Mouse (Mus musculus) Patski (cell line): ENCODE data around the gene Sh3bp4. TPM values are rescaled to one million over a fixed set of nuclear protein-coding genes. Genes with fewer than 3 reads are reported as not detected.

Experiments used
- ATAC-seq: fragments of 100-300 bp; one replicate; pipeline ENCODE4 v1.8.0; 2021
- CTCF ChIA-PET: fragments of 350-600 bp; sonication (Branson Sonifier 250); formaldehyde crosslinking; loops from one replicate; lab custom pipeline; 2022; ENCODE audit warnings: inconsistent platforms; lab: Charles Lee
- POLR2A ChIA-PET: fragments of 350-600 bp; sonication (Branson Sonifier 250); formaldehyde crosslinking; loops from one replicate; lab custom pipeline; 2022; ENCODE audit warnings: antibody characterized with exemption, inconsistent platforms; lab: Charles Lee
- DNase-seq: peaks from one replicate; pipeline ENCODE4 v3.0.0-alpha.2; 2011; ENCODE audit warnings: low read depth, low spot score
- H3K27me3 ChIP-seq: fragments of 371-371 bp; one replicate; pipeline ENCODE4 v1.5.1; 2021
- CTCF ChIP-seq: fragments of 100-300 bp; IDR thresholded peaks from one replicate; pipeline ENCODE4 v1.5.1; 2021
- in situ Hi-C: fragments of 300-500 bp; cut with MboI; formaldehyde crosslinking; loops from 3 replicates; pipeline ENCODE4 v1.11.1; 2018; ENCODE audit warnings: low pct_unique_long_range_greater_than_20kb, mixed read lengths
- polyA plus RNA-seq: library from polyadenylated mRNA; unstranded; gene quantifications from one replicate; pipeline ENCODE4 v1.2.3, GENCODE M21; 2021

Sh3bp4 gene
- polyA plus RNA-seq, 1 experiment from 2014 or later, result 87.8 TPM

DNA sequence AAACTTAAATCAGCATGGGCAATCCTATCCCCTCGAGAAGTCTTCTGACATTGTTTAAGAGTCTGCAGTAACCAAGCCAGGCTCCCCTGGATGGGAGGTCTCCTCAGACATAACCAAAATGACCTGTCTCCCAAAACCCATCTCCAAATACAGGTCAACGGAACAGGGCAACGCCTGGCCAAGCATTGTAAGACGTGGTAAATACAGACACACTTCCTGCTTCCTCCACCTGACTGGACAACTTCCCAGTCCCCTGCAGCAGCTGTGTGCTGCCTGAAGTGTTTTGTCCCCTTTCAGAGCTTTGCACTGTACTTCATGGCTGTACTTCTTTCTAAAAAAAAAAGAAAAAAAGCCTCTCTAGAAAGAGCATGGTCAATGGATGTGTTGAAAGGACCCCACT, 28.1 kb upstream of the Sh3bp4 start:
- in situ Hi-C loops, result no loop called here
- no peak for TF ChIP-seq CTCF
- DNase-seq (no peak), ATAC-seq (no peak)
- no peaks in the 10 kb centered on the region for H3K27me3 ChIP-seq
- ChIA-PET POLR2A (interaction anchor here (1.1 kb wide), 1 partner anchor 29 kb away, joined by 4 read pairs; no protein-coding TSS in a partner anchor), CTCF (no interaction called here)

GRCm38 (mm10) chr1:89042956-89043355, 27.3 kb upstream of the Sh3bp4 start:
- in situ Hi-C loops, result no loop called here
- DNase-seq (no peak), ATAC-seq (no peak)
- no peaks in the 10 kb centered on the region for H3K27me3 ChIP-seq
- POLR2A ChIA-PET, result no interaction called here
- no peak for TF ChIP-seq CTCF
- CTCF ChIA-PET, result interaction anchor here (1.4 kb wide), 1 partner anchor 12 kb away, joined by 3 read pairs; no protein-coding TSS in a partner anchor

- in situ Hi-C loops, result no loop called here
- ChIA-PET POLR2A (no interaction called here), CTCF (interaction anchor here (1.8 kb wide), 1 partner anchor 20 kb away, joined by 4 read pairs; no protein-coding TSS in a partner anchor)
- ATAC-seq (no peak), DNase-seq (no peak)
- no peaks in the 10 kb centered on the region for H3K27me3 ChIP-seq
- TF ChIP-seq CTCF, result no peak
These were observed 24.8 kb upstream of the Sh3bp4 start for GRCm38 (mm10) chr1:89045403-89045802.

DNA sequence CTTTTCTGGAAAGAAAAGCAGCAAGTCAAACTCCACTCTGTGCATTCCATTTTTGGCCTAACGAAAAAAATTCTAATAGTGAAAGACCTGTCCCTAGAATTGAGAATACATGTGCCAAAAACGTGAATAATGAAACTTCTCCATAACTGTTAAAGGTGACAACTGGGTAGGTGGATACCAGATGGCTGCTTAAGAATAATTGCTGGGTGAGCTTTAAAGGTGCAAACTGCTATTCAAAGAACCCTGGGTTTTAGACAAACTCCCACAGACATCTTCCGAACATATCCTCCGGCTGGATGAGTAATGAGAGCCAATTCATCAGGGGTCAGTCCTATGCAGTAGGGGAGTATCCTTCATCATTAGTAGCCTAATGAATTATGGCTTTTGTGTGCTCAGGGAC, 20.7 kb upstream of the Sh3bp4 start:
- ChIA-PET CTCF (interaction anchor here (0.9 to 2.4 kb wide), 4 partner anchors 8 to 63 kb away, joined by 3 to 11 read pairs (median 4); no protein-coding TSS in a partner anchor), POLR2A (no interaction called here)
- DNase-seq (no peak), ATAC-seq (no peak)
- TF ChIP-seq CTCF, result no peak
- H3K27me3 ChIP-seq, result no peaks in the 10 kb centered on the region
- in situ Hi-C loops, result no loop called here

- POLR2A ChIA-PET, result no interaction called here
- TF ChIP-seq CTCF, result no peak
- no peaks in the 10 kb centered on the region for H3K27me3 ChIP-seq
- in situ Hi-C loops, result no loop called here
- no peak for ATAC-seq
- no peak for DNase-seq
- CTCF ChIA-PET, result interaction anchor here (1.0 to 1.6 kb wide), 2 partner anchors 12 to 24 kb away, joined by 3 to 4 read pairs; no protein-coding TSS in a partner anchor
These were observed 14.0 kb upstream of the Sh3bp4 start for GRCm38 (mm10) chr1:89056175-89056574.

DNA sequence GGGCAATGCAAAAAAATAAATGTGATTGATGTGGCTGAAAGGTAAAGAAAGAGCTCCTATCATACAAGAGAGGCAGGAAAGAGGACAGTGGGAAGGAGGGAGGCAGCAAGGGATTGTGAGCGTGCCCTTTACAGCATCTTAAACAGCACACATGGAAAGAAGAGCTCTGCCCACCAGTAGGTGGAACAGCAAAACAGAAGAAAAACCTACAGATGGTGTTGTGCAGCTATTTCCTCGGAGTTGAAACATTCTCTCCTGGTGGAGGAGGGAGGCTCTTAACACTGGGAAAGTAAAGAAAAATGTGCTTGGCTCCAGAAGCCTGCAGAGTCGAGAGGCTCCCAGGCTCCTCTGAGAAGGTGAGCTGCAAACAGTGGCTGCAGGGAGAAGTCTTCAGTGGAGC, 12.8 kb upstream of the Sh3bp4 start:
- POLR2A ChIA-PET, result interaction anchor here (0.6 kb wide), 1 partner anchor 89 kb away, joined by 4 read pairs; no protein-coding TSS in a partner anchor
- no peak for TF ChIP-seq CTCF
- DNase-seq, result no peak
- in situ Hi-C loops, result no loop called here
- no peaks in the 10 kb centered on the region for H3K27me3 ChIP-seq
- CTCF ChIA-PET, result interaction anchor here (0.8 to 1.6 kb wide), 4 partner anchors 9 to 306 kb away, joined by 3 to 4 read pairs (median 4); no protein-coding TSS in a partner anchor
- no peak for ATAC-seq

DNA sequence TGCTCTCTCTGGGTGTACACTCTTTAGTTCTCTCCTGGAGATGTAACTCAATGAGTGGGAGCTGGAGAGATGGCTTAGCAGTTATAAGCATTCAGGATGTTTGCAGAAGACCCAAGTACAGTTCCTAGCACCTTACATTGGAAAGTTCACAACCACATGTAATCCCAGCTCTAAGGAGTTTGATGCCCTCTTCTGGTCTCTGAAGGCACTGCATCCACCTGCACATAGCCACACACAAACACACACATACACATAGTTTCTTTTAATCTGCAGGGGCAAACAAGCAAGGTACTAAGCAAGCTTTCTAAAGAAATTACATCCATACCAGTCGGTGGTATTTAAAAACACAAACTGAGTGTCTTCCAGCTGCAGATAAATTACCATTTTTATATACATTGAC, 12.2 kb upstream of the Sh3bp4 start:
- ATAC-seq (no peak), DNase-seq (no peak)
- POLR2A ChIA-PET, result no interaction called here
- peak; percentile 68 for TF ChIP-seq CTCF
- CTCF ChIA-PET, result interaction anchor here (0.8 to 1.6 kb wide), 4 partner anchors 9 to 306 kb away, joined by 3 to 4 read pairs (median 4); no protein-coding TSS in a partner anchor
- in situ Hi-C loops, result no loop called here
- no peaks in the 10 kb centered on the region for H3K27me3 ChIP-seq

DNA sequence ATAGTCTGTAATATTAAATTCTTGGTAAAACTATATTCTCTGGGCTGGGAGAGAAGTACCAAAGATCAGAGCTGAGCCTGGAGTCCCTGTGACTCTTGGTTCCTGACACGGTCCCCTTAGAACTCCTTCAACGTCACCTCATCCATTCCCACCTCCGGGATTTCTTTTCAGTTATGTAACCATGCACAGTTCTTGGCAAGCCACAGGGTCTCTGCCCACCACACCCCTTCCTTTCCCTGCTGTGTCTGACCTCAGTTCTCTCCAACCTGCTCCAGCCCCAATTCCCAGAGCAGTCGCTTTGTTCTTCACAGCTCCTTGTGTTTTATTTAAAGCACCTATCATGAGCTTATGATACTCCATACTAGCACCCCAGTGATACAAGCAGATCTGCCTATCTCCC, 7.2 kb upstream of the Sh3bp4 start:
- TF ChIP-seq CTCF, result no peak
- in situ Hi-C loops, result no loop called here
- ATAC-seq (no peak), DNase-seq (no peak)
- H3K27me3 ChIP-seq, result no peaks in the 10 kb centered on the region
- POLR2A ChIA-PET, result no interaction called here
- CTCF ChIA-PET, result no interaction called here

DNA sequence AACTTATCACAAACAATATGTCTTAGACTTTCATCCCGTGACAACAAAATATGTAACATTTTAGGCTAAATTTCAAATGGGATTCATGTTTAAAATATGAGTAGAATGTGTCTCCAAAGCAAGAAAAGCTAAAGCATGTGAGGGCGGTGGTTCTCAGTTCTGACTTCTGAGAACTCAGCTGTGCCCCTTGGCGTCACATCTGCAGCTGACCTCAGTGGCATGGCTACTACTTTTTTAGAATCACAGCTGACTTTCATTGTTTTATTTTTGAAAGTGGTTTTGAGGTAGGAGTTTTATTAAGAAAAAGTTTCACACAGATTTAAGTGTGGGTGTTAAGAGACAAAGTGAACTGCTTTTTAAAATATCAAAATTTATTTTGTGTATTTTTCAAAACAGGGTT, 6.4 kb upstream of the Sh3bp4 start:
- POLR2A ChIA-PET, result no interaction called here
- in situ Hi-C loops, result no loop called here

DNA sequence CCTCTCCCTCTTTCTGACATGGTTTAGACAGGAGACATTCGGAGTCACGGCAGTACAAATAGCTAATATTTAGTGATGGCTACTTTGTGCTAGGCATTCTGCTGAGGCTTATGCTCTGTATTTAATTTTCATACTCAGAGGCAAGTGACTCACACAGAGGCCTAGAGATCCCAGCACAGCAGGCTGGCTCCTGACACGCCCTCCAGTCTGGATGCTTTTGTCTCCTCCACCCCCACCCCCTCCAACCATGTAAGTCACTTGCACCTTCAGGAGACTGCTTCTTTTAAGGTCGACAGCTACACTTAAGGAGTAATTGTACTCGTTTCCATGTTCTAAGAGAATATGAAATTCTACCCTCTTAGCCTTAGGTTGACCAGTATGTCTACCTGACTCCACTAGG, 1.4 kb upstream of the Sh3bp4 start:
- ATAC-seq (no peak), DNase-seq (no peak)
- ChIA-PET POLR2A (interaction anchor here (1.5 kb wide), 1 partner anchor 74 kb away, joined by 5 read pairs; no protein-coding TSS in a partner anchor), CTCF (interaction anchor here (1.3 kb wide), 1 partner anchor 12 kb away, joined by 4 read pairs; no protein-coding TSS in a partner anchor)
- in situ Hi-C loops, result loop anchor here (5.0 kb wide), 2 partner anchors 92 to 192 kb away; no protein-coding TSS in a partner anchor
- no peak for TF ChIP-seq CTCF
- no peaks in the 10 kb centered on the region for H3K27me3 ChIP-seq

More for the DNA sequence above, 6.4 kb upstream of the Sh3bp4 start:
- no peak for TF ChIP-seq CTCF
- no peaks in the 10 kb centered on the region for H3K27me3 ChIP-seq
- ATAC-seq, result no peak
- DNase-seq, result no peak
- CTCF ChIA-PET, result no interaction called here

- no peaks in the 10 kb centered on the region for H3K27me3 ChIP-seq
- ChIA-PET POLR2A (interaction anchor here (0.7 to 2.4 kb wide), 5 partner anchors 19 to 658 kb away, joined by 3 to 6 read pairs (median 3); no protein-coding TSS in a partner anchor), CTCF (interaction anchor here (0.6 to 1.1 kb wide), 2 partner anchors 49 to 94 kb away, joined by 3 read pairs; no protein-coding TSS in a partner anchor)
- DNase-seq, result peak; percentile 69
- in situ Hi-C loops, result loop anchor here (5.0 to 10.0 kb wide), 4 partner anchors 92 to 315 kb away; no protein-coding TSS in a partner anchor
- no peak for TF ChIP-seq CTCF
- ATAC-seq, result peak; percentile 63
These were observed 624 bp upstream of the Sh3bp4 start for GRCm38 (mm10) chr1:89069479-89070102.
